Mouse (Mus musculus): Measurements from ENCODE around the gene Wsb1.
"Not testable (repeated sequence)": the region's sequence is repeated elsewhere in the genome, so short reads cannot be mapped to it uniquely, and the experiment has no call there.

Gene Wsb1

GRCm38 (mm10) chr11:79281396-79281795 is 26.9 kb upstream of the Wsb1 start:
- H3K4me1 ChIP-seq (replicated peaks; ENCODE audit: low read depth, low read length) = peaks cover 22% of the 10 kb centered on the region
- no peaks in the 10 kb centered on the region for H3K36me3 ChIP-seq (ENCODE audit: insufficient read depth, low read length)
- H3K9me3 ChIP-seq (ENCODE audit: low read length) = peaks cover 9% of the 10 kb centered on the region
- no peak for TF ChIP-seq NANOG (IDR thresholded peaks at IDR 0.05; ENCODE audit: borderline replicate concordance, low read length)
- TF ChIP-seq POU5F1 (IDR thresholded peaks at IDR 0.05; ENCODE audit: borderline replicate concordance, low read length) = no peak
- TF ChIP-seq CTCF (conservative IDR thresholded peaks at IDR 0.05; ENCODE audit: low read length) = no peak
- H3K4me3 ChIP-seq (replicated peaks; ENCODE audit: low read length) = no peak overlapping the region
- H3K27me3 ChIP-seq (ENCODE audit: insufficient read depth, low read length) = no peaks in the 10 kb centered on the region

- Histone ChIP-seq H3K4me3 (replicated peaks; ENCODE audit: low read length) (no peak overlapping the region), H3K36me3 (ENCODE audit: insufficient read depth, low read length) (no peaks in the 10 kb centered on the region), H3K27me3 (ENCODE audit: insufficient read depth, low read length) (no peaks in the 10 kb centered on the region), H3K4me1 (replicated peaks; ENCODE audit: low read depth, low read length) (peaks cover 8% of the 10 kb centered on the region), H3K9me3 (ENCODE audit: low read length) (peaks cover 9% of the 10 kb centered on the region)
- TF ChIP-seq POU5F1 (IDR thresholded peaks at IDR 0.05; ENCODE audit: borderline replicate concordance, low read length) (no peak), CTCF (conservative IDR thresholded peaks at IDR 0.05; ENCODE audit: low read length) (no peak), NANOG (IDR thresholded peaks at IDR 0.05; ENCODE audit: borderline replicate concordance, low read length) (no peak)
Observed at GRCm38 (mm10) chr11:79279732-79280405, 25.4 kb upstream of the Wsb1 start.

- Histone ChIP-seq H3K4me3 (replicated peaks; ENCODE audit: low read length) (no peak overlapping the region), H3K4me1 (replicated peaks; ENCODE audit: low read depth, low read length) (peaks cover 8% of the 10 kb centered on the region), H3K9me3 (ENCODE audit: low read length) (no peaks in the 10 kb centered on the region), H3K27me3 (ENCODE audit: insufficient read depth, low read length) (no peaks in the 10 kb centered on the region), H3K36me3 (ENCODE audit: insufficient read depth, low read length) (no peaks in the 10 kb centered on the region)
- no peak for TF ChIP-seq NANOG (IDR thresholded peaks at IDR 0.05; ENCODE audit: borderline replicate concordance, low read length)
- no peak for TF ChIP-seq CTCF (conservative IDR thresholded peaks at IDR 0.05; ENCODE audit: low read length)
- TF ChIP-seq POU5F1 (IDR thresholded peaks at IDR 0.05; ENCODE audit: borderline replicate concordance, low read length) = no peak
Observed at GRCm38 (mm10) chr11:79273757-79274156, 19.3 kb upstream of the Wsb1 start.

- H3K4me1 ChIP-seq (replicated peaks; ENCODE audit: low read depth, low read length) = peaks cover 2% of the 10 kb centered on the region
- H3K9me3 ChIP-seq (ENCODE audit: low read length) = no peaks in the 10 kb centered on the region
- TF ChIP-seq CTCF (conservative IDR thresholded peaks at IDR 0.05; ENCODE audit: low read length) = no peak
- no peak for TF ChIP-seq POU5F1 (IDR thresholded peaks at IDR 0.05; ENCODE audit: borderline replicate concordance, low read length)
- TF ChIP-seq NANOG (IDR thresholded peaks at IDR 0.05; ENCODE audit: borderline replicate concordance, low read length) = no peak
- H3K4me3 ChIP-seq (replicated peaks; ENCODE audit: low read length) = no peak overlapping the region
- no peaks in the 10 kb centered on the region for H3K27me3 ChIP-seq (ENCODE audit: insufficient read depth, low read length)
- H3K36me3 ChIP-seq (ENCODE audit: insufficient read depth, low read length) = no peaks in the 10 kb centered on the region
Observed at GRCm38 (mm10) chr11:79273039-79273438, 18.6 kb upstream of the Wsb1 start.

GRCm38 (mm10) chr11:79267171-79267570 is 12.7 kb upstream of the Wsb1 start:
- H3K4me3 ChIP-seq (replicated peaks; ENCODE audit: low read length) = no peak overlapping the region
- H3K27me3 ChIP-seq (ENCODE audit: insufficient read depth, low read length) = peaks cover 10% of the 10 kb centered on the region; the same call in 1 of the 2 replicates
- H3K4me1 ChIP-seq (replicated peaks; ENCODE audit: low read depth, low read length) = peaks cover 8% of the 10 kb centered on the region
- H3K36me3 ChIP-seq (ENCODE audit: insufficient read depth, low read length) = no peaks in the 10 kb centered on the region
- 0 out of 2 replicates have a peak, but pooled peaks cover under 1% of the 10 kb centered on the region for H3K9me3 ChIP-seq (ENCODE audit: low read length)
- no peak for TF ChIP-seq POU5F1 (IDR thresholded peaks at IDR 0.05; ENCODE audit: borderline replicate concordance, low read length)

GRCm38 (mm10) chr11:79264376-79264775 is 9.9 kb upstream of the Wsb1 start:
- Histone ChIP-seq H3K36me3 (ENCODE audit: insufficient read depth, low read length) (no peaks in the 10 kb centered on the region), H3K4me1 (replicated peaks; ENCODE audit: low read depth, low read length) (peaks cover 8% of the 10 kb centered on the region), H3K4me3 (replicated peaks; ENCODE audit: low read length) (no peak overlapping the region), H3K9me3 (ENCODE audit: low read length) (0 out of 2 replicates have a peak, but pooled peaks cover 6% of the 10 kb centered on the region), H3K27me3 (ENCODE audit: insufficient read depth, low read length) (peaks cover 10% of the 10 kb centered on the region; the same call in 1 of the 2 replicates)
- TF ChIP-seq POU5F1 (IDR thresholded peaks at IDR 0.05; ENCODE audit: borderline replicate concordance, low read length) (no peak), CTCF (conservative IDR thresholded peaks at IDR 0.05; ENCODE audit: low read length) (no peak), NANOG (IDR thresholded peaks at IDR 0.05; ENCODE audit: borderline replicate concordance, low read length) (no peak)

- not testable (repeated sequence) for H3K9me3 ChIP-seq (ENCODE audit: low read length); H3K36me3 ChIP-seq (ENCODE audit: insufficient read depth, low read length); H3K4me3 ChIP-seq (replicated peaks; ENCODE audit: low read length)
- Histone ChIP-seq H3K4me1 (replicated peaks; ENCODE audit: low read depth, low read length) (peaks cover 10% of the 10 kb centered on the region), H3K27me3 (ENCODE audit: insufficient read depth, low read length) (peaks cover 22% of the 10 kb centered on the region)
Observed at GRCm38 (mm10) chr11:79260126-79260525, 5.7 kb upstream of the Wsb1 start.

- H3K4me1 ChIP-seq (replicated peaks; ENCODE audit: low read depth, low read length) = peaks cover 16% of the 10 kb centered on the region
- no peak for TF ChIP-seq POU5F1 (IDR thresholded peaks at IDR 0.05; ENCODE audit: borderline replicate concordance, low read length)
- no peak for TF ChIP-seq NANOG (IDR thresholded peaks at IDR 0.05; ENCODE audit: borderline replicate concordance, low read length)
- TF ChIP-seq CTCF (conservative IDR thresholded peaks at IDR 0.05; ENCODE audit: low read length) = no peak
- H3K36me3 ChIP-seq (ENCODE audit: insufficient read depth, low read length) = no peaks in the 10 kb centered on the region
- H3K4me3 ChIP-seq (replicated peaks; ENCODE audit: low read length) = no peak overlapping the region
- peaks cover 25% of the 10 kb centered on the region for H3K27me3 ChIP-seq (ENCODE audit: insufficient read depth, low read length)
- H3K9me3 ChIP-seq (ENCODE audit: low read length) = 0 out of 2 replicates have a peak, but pooled peaks cover 6% of the 10 kb centered on the region
Observed at GRCm38 (mm10) chr11:79258738-79259137, 4.3 kb upstream of the Wsb1 start.
